Mouse (Mus musculus) lung, postnatal 10 days (tissue): ENCODE measurements at regions not wholly inside any gene's neighbourhood (a gene's known extent, or its start where the extent isn't known, plus 50 kb on each side); places are given as distances from the start of the nearest gene placed in this dataset.

Source experiments
- DNase-seq: peaks from one replicate; pipeline ENCODE4 v3.0.0; 2021

- no peak for DNase-seq
Measured at GRCm38 (mm10) chr12:68871259-68871658, 287.7 kb downstream of the Rps29 start.

- no peak for DNase-seq
Measured at GRCm38 (mm10) chr12:68862991-68863356, 296.0 kb downstream of the Rps29 start.

DNA sequence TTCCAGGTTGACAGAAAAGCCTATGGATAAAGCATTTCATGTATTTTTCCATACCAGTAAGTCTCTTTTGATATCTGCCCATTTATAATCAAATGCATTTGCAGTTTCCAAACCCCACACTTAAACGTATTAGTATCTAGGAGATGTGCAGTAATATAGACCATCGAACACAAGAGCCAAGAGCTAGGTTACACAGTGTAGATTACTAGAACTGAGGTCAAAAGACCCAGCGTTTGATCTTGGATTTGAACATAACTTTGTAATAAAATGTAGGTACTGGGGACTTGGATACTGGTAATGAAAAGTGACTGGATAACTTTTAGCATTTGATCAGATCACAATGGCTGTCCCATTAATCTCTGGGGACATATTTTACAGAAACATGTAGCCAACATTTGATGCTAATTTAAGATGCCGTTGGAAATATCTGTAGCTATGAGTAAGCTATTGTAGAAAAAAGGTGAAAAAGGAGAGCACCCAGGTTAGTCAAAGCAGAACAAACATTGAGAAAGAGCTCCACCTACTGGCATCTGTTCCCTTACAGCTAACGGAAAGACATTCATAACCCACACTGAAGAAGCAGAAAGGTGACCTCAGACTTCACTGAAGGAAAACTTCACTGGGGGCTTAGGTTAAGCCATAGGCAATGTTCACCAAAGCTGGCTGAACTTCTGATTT, 296.5 kb downstream of the Rps29 start:
- DNase-seq = peak; percentile 47

- DNase-seq = no peak
Measured at GRCm38 (mm10) chr12:68860332-68860731, 298.7 kb downstream of the Rps29 start.

- no peak for DNase-seq
Measured at GRCm38 (mm10) chr12:68849616-68850140, 309.3 kb downstream of the Rps29 start.

DNA sequence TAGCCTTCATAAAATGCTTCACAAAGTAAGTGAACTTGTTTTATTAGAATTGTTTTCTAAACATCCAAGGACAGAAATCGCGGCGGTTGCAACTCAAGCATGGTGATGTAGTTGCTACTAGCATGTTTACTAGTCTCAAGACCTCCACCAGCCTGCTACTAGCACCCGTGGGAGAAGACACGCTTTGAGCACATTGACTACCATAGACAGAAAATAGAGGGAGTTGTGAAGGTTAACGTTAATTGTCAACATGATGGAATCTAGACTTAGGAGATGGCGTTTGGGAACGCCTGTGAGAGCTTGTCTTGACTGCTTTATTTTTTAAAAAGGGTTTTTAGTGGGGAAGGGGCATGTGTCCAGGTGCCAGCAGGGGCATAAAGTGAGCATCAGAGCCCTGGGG, 318.2 kb downstream of the Rps29 start:
- no peak for DNase-seq

- DNase-seq = no peak
Measured at GRCm38 (mm10) chr12:68840156-68840555, 318.8 kb downstream of the Rps29 start.

- DNase-seq = no peak
Measured at GRCm38 (mm10) chr12:68836023-68836422, 323.0 kb downstream of the Rps29 start.

- no peak for DNase-seq
Measured at GRCm38 (mm10) chr12:68833914-68834313, 325.1 kb downstream of the Rps29 start.

- DNase-seq = no peak
Measured at GRCm38 (mm10) chr12:68829404-68829803, 329.6 kb downstream of the Rps29 start.

DNA sequence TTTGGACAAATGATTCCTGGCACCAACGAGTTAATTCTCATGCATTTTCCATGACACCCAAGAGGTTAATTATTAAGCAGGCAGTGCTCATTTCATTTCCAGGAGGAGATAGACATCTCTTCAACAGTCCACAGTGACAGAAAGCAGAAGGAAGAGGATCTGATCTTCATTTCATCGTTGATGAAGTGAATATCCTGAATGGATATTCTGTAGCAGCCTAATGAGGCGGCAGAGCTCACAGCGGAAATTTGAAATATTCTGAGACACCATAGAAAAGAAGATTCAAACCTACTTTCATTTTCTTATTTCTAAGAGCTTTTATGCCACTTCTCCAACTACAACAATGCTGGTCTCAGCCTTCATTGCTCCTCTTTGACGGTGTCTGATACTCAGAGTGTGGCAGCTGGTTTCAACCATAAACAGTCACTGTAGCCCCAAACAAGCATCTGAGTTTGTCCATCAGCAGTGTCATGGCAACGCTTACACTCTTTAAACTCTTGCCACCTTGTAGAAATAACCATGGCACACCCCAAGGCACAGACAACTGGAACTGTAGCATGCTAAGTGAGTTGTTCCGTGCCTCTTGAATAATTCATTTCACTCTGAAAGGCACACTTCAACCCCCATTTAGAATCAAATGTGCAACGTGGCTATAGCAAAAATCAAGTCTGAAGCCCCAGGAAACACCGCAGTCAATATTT, 331.3 kb downstream of the Rps29 start:
- no peak for DNase-seq

DNA sequence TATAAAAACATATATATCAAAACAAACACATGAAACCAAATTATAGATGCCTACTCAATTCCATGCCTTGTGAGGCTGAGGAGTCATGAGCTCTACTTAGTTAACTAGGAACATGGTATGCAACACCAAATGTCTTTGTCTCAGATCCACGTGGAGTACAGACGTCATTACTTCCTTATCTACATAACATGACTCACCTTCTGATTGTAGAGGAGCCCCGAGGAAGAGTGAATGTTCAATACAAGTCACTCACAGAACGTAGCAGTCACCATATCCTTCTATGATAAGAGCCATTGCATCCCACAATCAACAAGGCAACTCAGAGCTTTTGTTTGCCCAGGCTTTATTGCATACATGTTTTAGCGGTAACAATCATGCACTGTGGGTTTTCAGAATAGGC, 364.6 kb downstream of the Rps29 start:
- no peak for DNase-seq

DNA sequence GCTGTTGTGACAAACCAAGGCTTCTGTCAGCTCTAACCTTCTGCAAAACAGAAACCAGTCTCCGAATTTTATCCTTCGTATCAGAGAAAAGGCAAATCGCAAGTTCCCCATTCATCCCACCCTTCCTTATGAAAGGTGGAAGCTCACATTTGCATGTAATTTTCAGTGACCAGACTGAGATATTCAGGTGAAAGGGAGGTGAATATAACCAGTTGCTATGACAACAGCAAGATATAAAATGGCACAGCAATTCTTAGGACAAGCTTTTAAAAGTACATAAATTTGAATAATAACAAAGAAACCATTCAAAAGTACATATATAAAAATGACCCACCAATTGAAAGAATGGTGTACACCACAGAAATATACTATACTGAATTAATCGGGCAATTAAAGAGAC, 375.4 kb downstream of the Rps29 start:
- DNase-seq = no peak

DNA sequence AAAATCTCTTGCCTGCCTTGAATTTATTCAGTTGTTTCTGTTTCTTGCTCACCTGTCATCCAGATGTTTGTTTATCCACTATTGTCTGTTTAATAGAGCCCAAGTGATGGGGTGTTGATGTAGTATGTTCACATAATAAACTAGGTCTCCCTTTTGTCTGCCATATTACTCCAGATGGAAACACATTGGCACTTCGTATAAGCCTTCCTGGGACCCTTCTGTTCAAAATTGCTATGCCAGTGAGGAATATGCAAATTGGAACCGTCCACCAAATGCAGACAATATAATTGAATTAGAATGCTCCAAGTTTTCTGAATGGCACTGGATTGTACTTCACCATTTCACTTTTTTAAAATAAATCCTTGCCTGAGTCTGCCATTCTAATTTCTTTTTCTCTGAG, 383.5 kb downstream of the Rps29 start:
- DNase-seq = no peak

GRCm38 (mm10) chr12:68774800-68775199, 384.2 kb downstream of the Rps29 start:
- no peak for DNase-seq

- no peak for DNase-seq
Measured at GRCm38 (mm10) chr12:68758263-68759020, 400.5 kb downstream of the Rps29 start.

DNA sequence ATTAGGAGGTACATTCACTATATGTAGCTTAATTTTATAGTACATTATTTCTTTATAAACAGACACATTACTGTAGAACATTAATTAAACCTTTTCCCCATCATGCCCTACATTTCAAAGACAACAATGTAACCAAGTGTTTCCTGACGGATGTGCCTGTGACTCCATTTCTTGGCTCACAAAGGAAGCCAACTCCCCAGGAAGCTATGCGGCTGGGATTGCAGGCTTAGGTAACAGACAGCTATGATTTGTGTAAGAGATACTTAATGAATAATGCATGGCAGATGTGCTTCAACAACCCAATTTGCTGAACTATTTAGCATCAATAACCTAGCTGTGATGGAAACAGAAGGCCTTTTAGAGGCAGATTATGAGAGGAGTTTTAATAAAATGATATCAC, 430.1 kb downstream of the Rps29 start:
- peak; percentile 20 for DNase-seq

GRCm38 (mm10) chr12:68718946-68719345, 440.0 kb downstream of the Rps29 start:
- DNase-seq = no peak

DNA sequence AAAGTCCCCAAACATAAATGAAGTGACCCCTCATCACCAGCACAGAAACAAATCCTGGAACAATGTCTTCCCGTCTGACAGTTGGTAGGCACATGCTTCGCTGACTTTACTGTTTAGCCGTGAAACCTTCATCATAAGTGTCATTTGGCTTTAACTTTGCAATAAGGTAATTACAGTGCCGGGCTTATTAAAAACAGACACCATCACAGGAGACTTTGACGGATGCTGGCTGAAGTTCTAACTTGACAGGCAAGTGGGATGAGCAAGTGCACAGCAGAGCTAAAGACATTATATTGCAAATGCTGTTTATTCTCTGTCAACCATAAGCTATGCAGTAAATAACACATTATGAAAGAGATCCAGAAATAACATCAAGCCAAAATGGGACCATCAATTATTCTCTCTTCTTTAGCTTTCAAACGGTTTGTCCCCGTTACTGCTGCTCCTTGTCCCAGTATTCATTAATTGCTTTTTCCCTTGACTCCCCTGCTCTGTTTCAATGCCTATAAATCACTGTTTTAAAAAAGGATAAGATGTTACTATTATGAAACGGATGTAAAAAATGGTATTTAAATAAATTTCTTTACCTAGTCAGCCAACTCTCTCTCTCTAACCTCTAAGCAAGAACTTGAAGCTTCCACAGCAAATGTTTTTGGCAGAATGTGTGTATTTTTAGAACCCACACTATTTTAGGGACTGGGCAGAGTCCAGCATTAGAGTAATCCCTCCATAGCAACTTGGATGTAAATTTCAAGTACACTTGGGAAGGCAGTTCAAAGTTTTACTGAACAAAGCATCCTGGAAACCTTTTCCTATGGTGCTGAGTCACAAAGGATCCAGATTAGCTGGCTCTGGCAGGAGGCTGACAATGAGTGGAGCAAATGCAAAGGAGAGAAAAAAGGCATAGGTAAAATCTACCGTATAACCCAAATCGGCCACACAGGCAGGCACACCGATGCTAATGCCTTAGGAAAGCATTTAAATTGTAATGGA, 464.4 kb downstream of the Rps29 start:
- no peak for DNase-seq

DNA sequence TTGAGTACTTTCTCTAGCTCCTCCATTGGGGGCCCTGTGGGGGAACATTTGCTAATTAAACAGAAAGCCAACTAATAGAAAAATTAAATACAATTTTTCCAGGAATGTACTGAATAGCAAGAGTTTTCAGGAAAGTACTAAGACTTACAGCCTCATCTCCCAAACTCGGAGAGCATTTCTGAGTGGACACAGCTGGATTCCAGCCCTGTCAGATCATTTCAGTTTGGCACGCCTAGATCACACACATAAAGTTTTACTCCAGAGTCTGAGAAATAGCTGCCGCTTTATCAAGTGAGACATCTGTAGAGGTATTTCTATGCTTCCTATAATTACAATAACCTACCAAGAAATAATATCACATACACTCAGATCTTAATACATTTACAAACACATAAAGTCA, 470.7 kb downstream of the Rps29 start:
- peak; percentile 5 for DNase-seq

- DNase-seq = no peak
Measured at GRCm38 (mm10) chr12:68683897-68684296, 475.1 kb downstream of the Rps29 start.

DNA sequence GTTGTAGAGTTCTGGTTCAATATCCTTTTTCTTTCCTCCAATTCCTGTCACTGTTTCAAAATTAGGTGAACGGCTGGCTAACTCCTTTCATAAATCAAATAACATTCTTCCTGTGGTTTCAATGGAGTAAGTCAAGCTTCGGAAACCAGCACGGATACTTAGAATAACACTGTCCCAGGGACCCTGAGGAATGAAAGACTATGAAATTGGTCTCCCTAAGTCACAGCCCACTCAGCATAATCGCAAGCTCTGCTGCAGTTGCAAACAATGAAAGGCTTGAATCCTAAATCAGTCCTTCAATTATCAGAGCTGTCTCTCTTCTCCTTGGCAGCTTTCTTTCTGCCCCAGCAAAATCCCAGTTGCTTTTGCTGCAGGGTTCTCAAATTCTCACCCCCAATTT, 475.8 kb downstream of the Rps29 start:
- no peak for DNase-seq

DNA sequence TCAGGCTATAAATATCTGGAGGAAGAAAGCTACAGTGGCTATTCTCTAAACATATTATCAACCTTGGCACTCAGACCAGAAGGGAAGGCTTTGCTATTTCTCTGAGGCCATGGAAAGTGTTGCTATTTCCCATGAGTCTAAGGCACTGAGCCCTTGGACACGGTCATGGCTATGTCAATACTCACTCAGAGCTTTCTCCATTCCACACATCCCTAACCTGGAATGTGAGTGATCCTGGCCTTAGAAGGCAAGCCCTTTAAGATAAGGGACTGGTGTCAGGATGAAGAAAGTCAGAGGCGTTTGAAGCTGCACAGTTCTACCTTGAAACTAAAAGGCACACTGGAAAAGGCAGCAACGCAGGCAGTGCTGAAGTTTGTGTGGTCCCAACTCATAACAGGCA, 478.3 kb downstream of the Rps29 start:
- no peak for DNase-seq
